ENCODE assay signal across 23 mouse cellular contexts in genomic region chr14:29548646-29549045, GRCm38 (mm10).
DNase-seq lines count a peak whose midpoint lies in the region; ATAC-seq and TF ChIP-seq lines count a peak whose summit lies in the region.
"Had no signal": no experiment of that assay in that cellular context is flagged by ENCODE, and none has a peak within 500 bp of the region (broad histone marks: within the 10 kb centered on the region; RNA-seq: fewer than 3 reads in every experiment).

No protein-coding gene starts in this region.

- no peaks in the 10 kb centered on the region for H3K9me3 ChIP-seq in hindbrain, postnatal 0 days (ENCODE audit: low read length)
- H3K9me3 ChIP-seq in hindbrain, embryonic 11.5 days (ENCODE audit: control insufficient read depth, low read length), result no peaks in the 10 kb centered on the region
- H3K9me3 ChIP-seq: embryonic facial prominence, embryonic 10.5 days; embryonic facial prominence, embryonic 12.5 days; forebrain, embryonic 13.5 days; forebrain, embryonic 15.5 days had no signal

- peak; percentile 19 for DNase-seq in hindbrain, postnatal 0 days (ENCODE audit: low spot score)
- DNase-seq in hindbrain, embryonic 11.5 days (ENCODE audit: low spot score), result no peak
- peak; percentile 69 for DNase-seq in retina, postnatal 1 day
- no peak for DNase-seq in retina, embryonic 14.5 days (ENCODE audit: low spot score)
- no peak for DNase-seq in c-Kit-positive CD71-positive TER-119-positive erythroid progenitor cells, embryonic 14.5 days (ENCODE audit: low spot score)
- DNase-seq: adrenal gland, adult 8-10 months; adrenal gland, postnatal 14 days; adrenal gland, postnatal 36 days; B cell, adult 2 months; cerebellum, adult 11-12 months; cerebellum, adult 2 months; cerebellum, adult 9-10 months; cerebellum, postnatal 10 days; cerebellum, postnatal 25 days; forebrain, postnatal 0 days had no signal

- H3K9ac ChIP-seq in hindbrain, postnatal 0 days (replicated peaks; ENCODE audit: low read length), result no peak overlapping the region
- no peak overlapping the region for H3K9ac ChIP-seq in hindbrain, embryonic 11.5 days (ENCODE audit: low read depth, low read length)
- H3K9ac ChIP-seq: embryonic facial prominence, embryonic 12.5 days; forebrain, embryonic 13.5 days; forebrain, embryonic 15.5 days; forebrain, postnatal 0 days had no signal

- no peak for ATAC-seq in hindbrain, postnatal 0 days
- no peak for ATAC-seq in hindbrain, embryonic 11.5 days (ENCODE audit: low FRiP score)
- ATAC-seq: activated CD4-positive, CD25-positive, alpha-beta regulatory T cell, adult 4 months; CD4-positive, CD25-positive, alpha-beta regulatory T cell, adult 4 months; forebrain, embryonic 13.5 days; forebrain, embryonic 15.5 days; forebrain, postnatal 0 days; Patski had no signal

- H3K36me3 ChIP-seq in hindbrain, postnatal 0 days (ENCODE audit: insufficient read depth, low read length), result no peaks in the 10 kb centered on the region
- no peaks in the 10 kb centered on the region for H3K36me3 ChIP-seq in hindbrain, embryonic 11.5 days (ENCODE audit: control insufficient read depth, insufficient read depth, low read length)
- H3K36me3 ChIP-seq: embryonic facial prominence, embryonic 10.5 days; embryonic facial prominence, embryonic 12.5 days; forebrain, embryonic 15.5 days; G1E had no signal

- WGBS in hindbrain, postnatal 0 days, result 55% methylated on average over 5 of the region's 5 CpGs
- WGBS in hindbrain, embryonic 11.5 days, result 89% methylated on average over 5 of the region's 5 CpGs

- H3K4me2 ChIP-seq in hindbrain, postnatal 0 days (ENCODE audit: low read depth, low read length), result no peak overlapping the region
- no peak overlapping the region for H3K4me2 ChIP-seq in hindbrain, embryonic 11.5 days (replicated peaks; ENCODE audit: low read depth, low read length)
- H3K4me2 ChIP-seq: embryonic facial prominence, embryonic 12.5 days; forebrain, embryonic 13.5 days; forebrain, embryonic 15.5 days had no signal

- no peak overlapping the region for H3K4me3 ChIP-seq in hindbrain, postnatal 0 days (ENCODE audit: low read length)
- no peak overlapping the region for H3K4me3 ChIP-seq in hindbrain, embryonic 11.5 days (ENCODE audit: low read depth, low read length)
- H3K4me3 ChIP-seq: embryonic facial prominence, embryonic 10.5 days; embryonic facial prominence, embryonic 12.5 days; forebrain, embryonic 13.5 days; forebrain, embryonic 15.5 days had no signal

- H3K27ac ChIP-seq in hindbrain, postnatal 0 days, result no peak overlapping the region
- H3K27ac ChIP-seq in hindbrain, embryonic 11.5 days (ENCODE audit: low read depth, low read length), result no peak overlapping the region
- H3K27ac ChIP-seq: embryonic facial prominence, embryonic 10.5 days; embryonic facial prominence, embryonic 12.5 days; forebrain, embryonic 13.5 days; forebrain, embryonic 15.5 days had no signal

- H3K4me1 ChIP-seq in hindbrain, postnatal 0 days (ENCODE audit: insufficient read depth, low read length), result no peaks in the 10 kb centered on the region
- H3K4me1 ChIP-seq in hindbrain, embryonic 11.5 days (replicated peaks; ENCODE audit: control insufficient read depth, insufficient read depth, low read length), result no peaks in the 10 kb centered on the region
- H3K4me1 ChIP-seq: embryonic facial prominence, embryonic 10.5 days; embryonic facial prominence, embryonic 12.5 days; forebrain, embryonic 15.5 days had no signal

- H3K27me3 ChIP-seq in hindbrain, postnatal 0 days (ENCODE audit: insufficient read depth, low read length), result no peaks in the 10 kb centered on the region
- no peaks in the 10 kb centered on the region for H3K27me3 ChIP-seq in hindbrain, embryonic 11.5 days (ENCODE audit: control insufficient read depth, insufficient read depth, low read length)
- H3K27me3 ChIP-seq: embryonic facial prominence, embryonic 12.5 days; forebrain, embryonic 13.5 days; forebrain, embryonic 15.5 days had no signal

- no peak for TF ChIP-seq CTCF in hindbrain, postnatal 0 days (IDR thresholded peaks at IDR 0.05; ENCODE audit: low read depth)

Comparison
In these comparisons a context has a peak if more than half of its experiments do, and no peak if none do; other contexts are left out.
1. DNase-seq: peak in hindbrain, postnatal 0 days (single experiment) and retina, postnatal 1 day (single experiment); none in hindbrain, embryonic 11.5 days (single experiment), retina, embryonic 14.5 days (single experiment) and c-Kit-positive CD71-positive TER-119-positive erythroid progenitor cells, embryonic 14.5 days (single experiment).